Comparison of ENCODE assay signal across 19 mouse cellular contexts in the genomic region with DNA sequence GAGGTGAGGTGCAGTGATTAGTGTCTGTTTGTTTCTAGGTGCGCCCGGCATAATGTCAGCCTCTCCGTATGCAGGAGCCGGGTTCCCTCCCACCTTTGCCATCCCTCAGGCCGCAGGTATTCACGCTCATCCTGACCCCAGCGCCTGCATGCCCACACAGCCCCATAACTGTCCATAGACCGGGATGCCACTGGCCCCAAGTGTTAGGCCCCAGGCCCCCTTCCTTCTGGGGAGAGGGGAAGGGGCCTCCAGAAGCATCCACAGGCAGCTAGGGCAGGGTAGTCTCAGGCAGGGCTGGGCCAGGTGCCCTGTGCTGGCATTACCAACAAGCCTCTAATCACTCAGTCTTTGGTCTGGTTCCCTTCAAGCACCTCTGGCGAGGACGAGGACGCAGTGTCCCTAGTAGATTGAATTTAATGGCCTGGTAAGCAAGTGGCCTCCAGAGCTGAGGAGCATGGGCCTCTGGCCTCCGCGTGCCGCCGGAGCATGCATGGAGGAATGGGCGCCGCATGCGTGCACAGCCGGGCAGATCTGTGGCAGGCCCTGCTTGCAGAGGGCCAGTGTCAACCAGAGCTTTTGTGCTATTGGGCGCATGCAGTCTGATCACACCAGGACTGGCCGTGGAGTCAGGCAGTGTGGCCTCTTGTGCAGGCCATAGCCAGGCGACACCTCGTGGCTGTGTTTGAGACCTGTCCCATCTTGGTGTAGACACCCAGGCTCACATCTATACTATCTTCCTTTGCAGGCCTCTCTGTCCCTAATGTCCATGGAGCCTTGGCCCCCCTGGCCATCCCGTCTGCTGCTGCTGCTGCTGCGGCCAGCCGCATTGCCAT. TPM values are rescaled to one million over a fixed set of nuclear protein-coding genes. Genes with fewer than 3 reads are reported as not detected.
DNase-seq lines count a peak whose midpoint lies in the region; ATAC-seq and TF ChIP-seq lines count a peak whose summit lies in the region.
"Had no signal": no experiment of that assay in that cellular context is flagged by ENCODE, and none has a peak within 500 bp of the region (broad histone marks: within the 10 kb centered on the region; RNA-seq: fewer than 3 reads in every experiment).

No protein-coding gene starts in this region.

- H3K9me3 ChIP-seq in intestine, embryonic 16.5 days (ENCODE audit: control insufficient read depth, low read length) = no peaks in the 10 kb centered on the region
- no peaks in the 10 kb centered on the region for H3K9me3 ChIP-seq in intestine, embryonic 15.5 days
- no peaks in the 10 kb centered on the region for H3K9me3 ChIP-seq in E14TG2a.4 (ENCODE audit: low read length)
- no peaks in the 10 kb centered on the region for H3K9me3 ChIP-seq in limb, embryonic 15.5 days
- H3K9me3 ChIP-seq: embryonic facial prominence, embryonic 12.5 days had no signal

- 89% methylated on average over 26 of the region's 26 CpGs for WGBS in intestine, embryonic 16.5 days
- WGBS in intestine, embryonic 15.5 days = 89% methylated on average over 26 of the region's 26 CpGs
- WGBS in limb, embryonic 15.5 days = 89% methylated on average over 26 of the region's 26 CpGs

- H3K4me1 ChIP-seq in intestine, embryonic 16.5 days (ENCODE audit: control insufficient read depth, insufficient read depth, low read length) = peaks cover 47% of the 10 kb centered on the region
- H3K4me1 ChIP-seq in intestine, embryonic 15.5 days (replicated peaks) = peaks cover 60% of the 10 kb centered on the region
- peaks cover 79% of the 10 kb centered on the region for H3K4me1 ChIP-seq in E14TG2a.4 (replicated peaks; ENCODE audit: low read depth, low read length)
- peaks cover 62% of the 10 kb centered on the region for H3K4me1 ChIP-seq in limb, embryonic 15.5 days

- H3K4me3 ChIP-seq in intestine, embryonic 16.5 days (ENCODE audit: low read length) = no peak overlapping the region
- no peak overlapping the region for H3K4me3 ChIP-seq in intestine, embryonic 15.5 days (replicated peaks)
- peak overlapping the region; percentile 97 for H3K4me3 ChIP-seq in E14TG2a.4 (replicated peaks; ENCODE audit: low read length)
- H3K4me3 ChIP-seq in limb, embryonic 15.5 days = no peak overlapping the region
- H3K4me3 ChIP-seq: embryonic facial prominence, embryonic 12.5 days had no signal

- H3K27me3 ChIP-seq in intestine, embryonic 16.5 days (replicated peaks; ENCODE audit: control insufficient read depth, insufficient read depth, low read length) = no peaks in the 10 kb centered on the region
- no peaks in the 10 kb centered on the region for H3K27me3 ChIP-seq in intestine, embryonic 15.5 days (replicated peaks)
- H3K27me3 ChIP-seq in E14TG2a.4 (ENCODE audit: insufficient read depth, low read length) = no peaks in the 10 kb centered on the region
- no peaks in the 10 kb centered on the region for H3K27me3 ChIP-seq in limb, embryonic 15.5 days
- H3K27me3 ChIP-seq: CH12.LX; embryonic facial prominence, embryonic 12.5 days had no signal

- H3K36me3 ChIP-seq in intestine, embryonic 16.5 days (ENCODE audit: control insufficient read depth, insufficient read depth, low read length) = peaks cover 48% of the 10 kb centered on the region
- H3K36me3 ChIP-seq in intestine, embryonic 15.5 days = peaks cover 50% of the 10 kb centered on the region
- H3K36me3 ChIP-seq in E14TG2a.4 (ENCODE audit: insufficient read depth, low read length) = peaks cover 98% of the 10 kb centered on the region
- peaks cover 76% of the 10 kb centered on the region for H3K36me3 ChIP-seq in limb, embryonic 15.5 days

- no peak for TF ChIP-seq CTCF in E14TG2a.4 (conservative IDR thresholded peaks at IDR 0.05; ENCODE audit: low read length)

- ATAC-seq in intestine, embryonic 16.5 days = no peak
- ATAC-seq in intestine, embryonic 15.5 days = no peak
- ATAC-seq in limb, embryonic 15.5 days (ENCODE audit: insufficient number of reproducible peaks, low FRiP score, low TSS enrichment, low read depth) = no peak
- ATAC-seq: forebrain, postnatal 0 days had no signal

- H3K9ac ChIP-seq in intestine, embryonic 16.5 days (ENCODE audit: low read depth, low read length) = peak overlapping the region; percentile 2; the same call in 1 of the 2 replicates
- no peak overlapping the region for H3K9ac ChIP-seq in intestine, embryonic 15.5 days
- H3K9ac ChIP-seq in limb, embryonic 15.5 days = peak overlapping the region; percentile 4; the same call in 1 of the 2 replicates
- H3K9ac ChIP-seq: embryonic facial prominence, embryonic 12.5 days; forebrain, postnatal 0 days had no signal

- intact Hi-C loops in left cerebral cortex, postnatal 14 days (cut with DNase I) = no loop called here

- no peak overlapping the region for H3K27ac ChIP-seq in intestine, embryonic 16.5 days (ENCODE audit: low read length)
- no peak overlapping the region for H3K27ac ChIP-seq in intestine, embryonic 15.5 days
- peak overlapping the region; percentile 43; the same call in 1 of the 2 replicates for H3K27ac ChIP-seq in limb, embryonic 15.5 days
- H3K27ac ChIP-seq: embryonic facial prominence, embryonic 12.5 days had no signal

- no peak overlapping the region for H3K4me2 ChIP-seq in intestine, embryonic 16.5 days (ENCODE audit: low read depth, low read length)
- no peak overlapping the region for H3K4me2 ChIP-seq in intestine, embryonic 15.5 days (replicated peaks)
- H3K4me2 ChIP-seq in limb, embryonic 15.5 days = no peak overlapping the region
- H3K4me2 ChIP-seq: embryonic facial prominence, embryonic 12.5 days; midbrain, embryonic 11.5 days had no signal

- DNase-seq in MN1 (ENCODE audit: low spot score) = peak; percentile 57
- no peak for DNase-seq in left cerebral cortex, postnatal 14 days (ENCODE audit: low spot score in 2 of 2)
- no peak for DNase-seq in urinary bladder, postnatal 25 days (ENCODE audit: low spot score)
- DNase-seq: forebrain, postnatal 0 days; gastrocnemius, postnatal 25 days; liver; thymus, postnatal 14 days had no signal

RNA-seq across cellular contexts. Expression of gene Ptbp1, which starts 6.1 kb away (rescaled TPM):
- polyA plus RNA-seq in intestine, embryonic 16.5 days (2015; fragmentation: Nextera tagmentation; extraction: Ambion mirVana) = 295 and 302 TPM in 2 replicates
- polyA plus RNA-seq in intestine, embryonic 15.5 days (2015; fragmentation: Nextera tagmentation; extraction: Ambion mirVana) = 307 and 314 TPM in 2 replicates
- 301 and 303 TPM in 2 replicates for polyA plus RNA-seq in limb, embryonic 15.5 days (2015; fragmentation: Nextera tagmentation; extraction: Ambion mirVana)
- 10 to 100 TPM; 52.1 to 61.1 TPM for total RNA-seq in left cerebral cortex, postnatal 14 days (2021)

RNA-seq across cellular contexts. Expression of gene Prtn3, which starts 14.0 kb away (rescaled TPM):
- polyA plus RNA-seq in intestine, embryonic 16.5 days (2015; fragmentation: Nextera tagmentation; extraction: Ambion mirVana) = 2.7 and 2.8 TPM in 2 replicates
- polyA plus RNA-seq in intestine, embryonic 15.5 days (2015; fragmentation: Nextera tagmentation; extraction: Ambion mirVana) = 3.7 and 3.9 TPM in 2 replicates
- polyA plus RNA-seq in limb, embryonic 15.5 days (2015; fragmentation: Nextera tagmentation; extraction: Ambion mirVana) = 3.7 and 5.1 TPM in 2 replicates
- total RNA-seq in left cerebral cortex, postnatal 14 days (2021) = 1 to 10 TPM; 2.3 to 3.1 TPM
- total RNA-seq: neutrophil, adult 5-6 weeks had no signal

RNA-seq across cellular contexts. Expression of gene Plppr3, which starts 14.1 kb away (rescaled TPM):
- polyA plus RNA-seq in intestine, embryonic 16.5 days (2015; fragmentation: Nextera tagmentation; extraction: Ambion mirVana) = 25.5 and 28.2 TPM in 2 replicates
- polyA plus RNA-seq in intestine, embryonic 15.5 days (2015; fragmentation: Nextera tagmentation; extraction: Ambion mirVana) = 31.3 and 32.7 TPM in 2 replicates
- 53.0 and 60.1 TPM in 2 replicates for polyA plus RNA-seq in limb, embryonic 15.5 days (2015; fragmentation: Nextera tagmentation; extraction: Ambion mirVana)
- total RNA-seq in left cerebral cortex, postnatal 14 days (2021) = 10 to 100 TPM; 68.3 to 71.2 TPM

RNA-seq across cellular contexts. Expression of gene Elane, which starts 25.8 kb away (rescaled TPM):
- polyA plus RNA-seq in intestine, embryonic 16.5 days (2015; fragmentation: Nextera tagmentation; extraction: Ambion mirVana) = 0.42 and 2.4 TPM in 2 replicates
- polyA plus RNA-seq in intestine, embryonic 15.5 days (2015; fragmentation: Nextera tagmentation; extraction: Ambion mirVana) = 1.1 and 2.6 TPM in 2 replicates
- 0.36 and 0.40 TPM in 2 replicates for polyA plus RNA-seq in limb, embryonic 15.5 days (2015; fragmentation: Nextera tagmentation; extraction: Ambion mirVana)
- total RNA-seq in left cerebral cortex, postnatal 14 days (2021) = not detected
- total RNA-seq: CH12.LX; forebrain, postnatal 0 days; gastrocnemius, postnatal 25 days; layer of hippocampus, postnatal 25 days; neutrophil, adult 5-6 weeks had no signal
- polyA plus RNA-seq: forebrain, postnatal 0 days; heart, postnatal 0 days; intestine, embryonic 14.5 days had no signal

RNA-seq across cellular contexts. Expression of gene Cfd, which starts 30.4 kb away (rescaled TPM):
- polyA plus RNA-seq in intestine, embryonic 16.5 days (2015; fragmentation: Nextera tagmentation; extraction: Ambion mirVana) = not detected in 2 replicates
- polyA plus RNA-seq in intestine, embryonic 15.5 days (2015; fragmentation: Nextera tagmentation; extraction: Ambion mirVana) = not detected in 2 replicates
- polyA plus RNA-seq in limb, embryonic 15.5 days (2015; fragmentation: Nextera tagmentation; extraction: Ambion mirVana) = 0.27 TPM in 1 of 2 replicates, not detected in the other
- total RNA-seq in left cerebral cortex, postnatal 14 days (2021) = not detected
- total RNA-seq: CH12.LX; forebrain, postnatal 0 days; layer of hippocampus, postnatal 25 days; neutrophil, adult 5-6 weeks had no signal
- polyA plus RNA-seq: embryonic facial prominence, embryonic 12.5 days; forebrain, postnatal 0 days; heart, postnatal 0 days; intestine, embryonic 14.5 days; lung, embryonic 16.5 days; midbrain, embryonic 11.5 days had no signal
